Mouse (Mus musculus): ENCODE measurements at regions not wholly inside any gene's neighbourhood (a gene's known extent, or its start where the extent isn't known, plus 50 kb on each side); places are given as distances from the start of the nearest gene placed in this dataset.
A peak's percentile ranks its signal among the peaks of the same experiment; 100 is the strongest.

DNA sequence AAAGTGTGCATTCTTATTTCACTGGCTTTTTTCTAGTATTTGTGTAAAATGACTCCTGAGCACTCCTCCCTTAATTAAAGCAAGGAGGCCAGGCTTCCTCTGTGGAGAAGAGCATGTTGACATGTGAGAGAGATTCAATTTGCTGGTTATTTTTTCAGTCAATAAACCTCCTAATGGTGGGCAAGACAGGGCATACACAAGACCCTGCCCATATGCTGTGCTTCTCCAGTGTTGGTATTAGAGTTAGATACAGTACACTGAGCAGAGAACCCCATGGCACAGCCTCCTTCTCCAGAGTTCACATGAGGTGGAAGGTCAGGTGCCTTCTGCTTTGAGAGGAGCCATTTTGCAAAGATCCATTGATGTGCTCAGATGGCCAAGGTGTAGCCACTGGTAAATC, 515.4 kb upstream of the Nbea start:
- no peak overlapping the region for H3K4me3 ChIP-seq
- no peaks in the 10 kb centered on the region for H3K9me3 ChIP-seq
- ATAC-seq (ENCODE audit: insufficient number of reproducible peaks, insufficient read depth, low FRiP score, low TSS enrichment, low read depth) = no peak
- H3K36me3 ChIP-seq = no peaks in the 10 kb centered on the region
- H3K27ac ChIP-seq = peak overlapping the region; percentile 61; the same call in 1 of the 2 replicates
- no peak overlapping the region for H3K9ac ChIP-seq
- peaks cover 17% of the 10 kb centered on the region for H3K4me1 ChIP-seq
- H3K27me3 ChIP-seq = no peaks in the 10 kb centered on the region
- no peak overlapping the region for H3K4me2 ChIP-seq

DNA sequence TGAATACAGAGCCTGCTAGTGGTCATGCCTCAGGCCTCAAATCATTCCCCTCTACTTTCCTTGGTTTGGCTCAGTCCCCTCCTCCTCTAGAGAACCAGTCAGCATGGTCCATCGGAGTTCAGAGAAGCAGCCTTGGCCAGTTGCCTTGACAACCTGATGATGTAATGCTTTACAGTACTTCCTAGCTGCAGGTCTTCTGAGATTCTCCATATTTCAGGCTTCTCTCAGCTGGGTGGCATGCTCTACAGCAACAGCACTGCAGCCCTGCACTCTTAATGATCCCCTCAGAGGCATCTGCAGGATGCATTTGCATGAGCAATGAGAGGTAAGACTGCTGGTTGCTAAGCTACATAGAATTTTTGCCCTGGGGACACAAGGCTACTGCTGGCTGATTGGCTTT, 514.7 kb upstream of the Nbea start:
- H3K9ac ChIP-seq = no peak overlapping the region
- ATAC-seq (ENCODE audit: insufficient number of reproducible peaks, insufficient read depth, low FRiP score, low TSS enrichment, low read depth) = peak; percentile 83
- no peaks in the 10 kb centered on the region for H3K27me3 ChIP-seq
- peak overlapping the region; percentile 61 for H3K27ac ChIP-seq
- WGBS = 3% methylated on average over 1 of the region's 1 CpGs
- H3K36me3 ChIP-seq = no peaks in the 10 kb centered on the region
- H3K4me1 ChIP-seq = peaks cover 13% of the 10 kb centered on the region
- no peak overlapping the region for H3K4me3 ChIP-seq
- H3K9me3 ChIP-seq = no peaks in the 10 kb centered on the region
- no peak overlapping the region for H3K4me2 ChIP-seq

DNA sequence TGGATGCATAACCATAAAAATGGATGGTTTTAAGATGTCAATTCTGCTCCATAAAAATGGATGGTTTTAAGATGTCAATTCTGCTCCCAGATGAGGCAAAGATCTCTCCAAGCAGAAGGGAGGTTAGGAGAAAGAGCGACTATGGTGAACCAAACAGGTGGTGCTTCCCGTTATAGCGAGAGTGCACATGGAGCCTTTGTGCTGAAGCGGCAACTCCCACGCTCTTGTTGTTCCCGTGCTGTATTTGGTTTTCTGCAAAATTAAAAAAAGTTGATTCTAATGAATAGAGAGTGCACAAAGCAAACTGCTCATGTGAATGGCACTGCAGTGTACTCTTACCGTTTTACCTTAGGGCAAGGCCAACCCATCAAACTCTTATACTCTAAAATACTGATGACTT, 497.5 kb upstream of the Nbea start:
- 92% methylated on average over 7 of the region's 7 CpGs for WGBS

DNA sequence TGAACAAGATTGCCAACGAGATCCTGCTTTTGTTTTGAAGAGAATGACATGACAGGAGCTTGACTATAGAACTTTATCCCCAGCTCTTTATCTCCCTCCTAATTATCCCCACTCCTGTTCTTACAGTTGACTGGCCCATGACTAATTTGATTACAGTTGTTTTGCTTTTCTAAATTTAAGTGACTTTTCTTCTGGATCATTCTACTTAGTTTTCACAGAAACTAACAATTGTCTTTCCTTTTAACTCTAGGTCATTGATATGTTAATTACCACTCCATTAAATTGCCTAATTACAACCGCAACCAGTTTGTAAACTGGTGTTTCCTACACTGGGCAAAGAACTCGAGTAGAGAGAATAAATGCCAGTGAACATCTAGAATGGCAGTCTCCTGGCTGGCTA, 485.3 kb upstream of the Nbea start:
- ATAC-seq (ENCODE audit: insufficient number of reproducible peaks, insufficient read depth, low FRiP score, low TSS enrichment, low read depth) = no peak
- Histone ChIP-seq H3K36me3 (no peaks in the 10 kb centered on the region), H3K4me3 (no peak overlapping the region), H3K27ac (no peak overlapping the region), H3K9ac (no peak overlapping the region), H3K4me2 (no peak overlapping the region), H3K4me1 (no peaks in the 10 kb centered on the region), H3K9me3 (no peaks in the 10 kb centered on the region), H3K27me3 (no peaks in the 10 kb centered on the region)
- 22% methylated on average over 3 of the region's 3 CpGs for WGBS

More for the DNA sequence above, 497.5 kb upstream of the Nbea start:
- Histone ChIP-seq H3K4me3 (no peak overlapping the region), H3K36me3 (no peaks in the 10 kb centered on the region), H3K27ac (no peak overlapping the region), H3K9me3 (no peaks in the 10 kb centered on the region), H3K9ac (no peak overlapping the region), H3K4me2 (no peak overlapping the region), H3K4me1 (no peaks in the 10 kb centered on the region), H3K27me3 (no peaks in the 10 kb centered on the region)
- ATAC-seq (ENCODE audit: insufficient number of reproducible peaks, insufficient read depth, low FRiP score, low TSS enrichment, low read depth) = no peak

DNA sequence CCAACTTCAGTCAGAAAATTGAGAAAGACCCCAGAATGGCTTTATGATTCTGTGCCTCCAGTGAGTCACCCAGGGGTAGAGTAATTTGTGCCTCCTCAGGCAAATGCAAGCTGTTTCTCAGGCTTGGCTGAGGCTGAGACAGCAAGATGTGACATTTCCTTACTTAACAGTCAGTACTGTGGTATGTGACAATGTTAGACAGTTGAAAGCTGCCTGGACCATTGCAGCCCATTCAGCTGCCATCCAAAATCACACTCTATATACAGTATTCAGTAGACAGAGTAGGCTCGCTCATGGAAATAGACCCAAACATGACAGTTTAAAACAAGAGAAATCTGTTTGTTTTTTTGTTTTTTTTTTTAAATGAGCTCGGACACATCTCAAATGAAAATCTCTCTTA, 477.1 kb upstream of the Nbea start:
- H3K4me3 ChIP-seq = no peak overlapping the region
- H3K36me3 ChIP-seq = no peaks in the 10 kb centered on the region
- no peaks in the 10 kb centered on the region for H3K27me3 ChIP-seq
- H3K9ac ChIP-seq = no peak overlapping the region
- WGBS = 92% methylated on average over 2 of the region's 2 CpGs
- no peaks in the 10 kb centered on the region for H3K9me3 ChIP-seq
- no peaks in the 10 kb centered on the region for H3K4me1 ChIP-seq
- H3K27ac ChIP-seq = no peak overlapping the region
- H3K4me2 ChIP-seq = no peak overlapping the region
- ATAC-seq (ENCODE audit: insufficient number of reproducible peaks, insufficient read depth, low FRiP score, low TSS enrichment, low read depth) = no peak

DNA sequence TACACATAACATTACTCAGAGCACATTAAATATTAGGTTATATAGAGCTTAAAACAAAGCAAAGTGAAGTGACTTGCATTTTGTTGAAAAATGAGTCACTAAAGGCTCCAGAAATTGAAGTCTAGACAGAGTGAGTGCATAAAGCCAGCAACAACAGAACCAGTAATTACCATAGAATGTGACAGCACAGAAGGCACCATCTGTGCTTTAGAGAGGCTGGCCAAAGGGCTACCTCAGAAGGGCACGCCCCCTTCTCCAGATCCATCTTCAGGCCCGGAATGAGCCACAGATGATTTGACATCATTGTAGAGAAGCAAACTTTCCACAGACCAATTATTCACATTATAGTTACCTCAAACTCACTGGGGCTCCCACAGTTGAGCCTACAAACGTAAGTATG, 463.8 kb upstream of the Nbea start:
- no peak overlapping the region for H3K4me2 ChIP-seq
- 77% methylated on average over 3 of the region's 3 CpGs for WGBS
- no peaks in the 10 kb centered on the region for H3K27me3 ChIP-seq
- no peak for ATAC-seq (ENCODE audit: insufficient number of reproducible peaks, insufficient read depth, low FRiP score, low TSS enrichment, low read depth)
- no peak overlapping the region for H3K4me3 ChIP-seq
- H3K36me3 ChIP-seq = no peaks in the 10 kb centered on the region
- no peak overlapping the region for H3K27ac ChIP-seq
- no peak overlapping the region for H3K9ac ChIP-seq
- H3K9me3 ChIP-seq = no peaks in the 10 kb centered on the region
- no peaks in the 10 kb centered on the region for H3K4me1 ChIP-seq
